In genomic region chr5:28370836-28371235, GRCm38 (mm10) we compare ENCODE assay signal across 26 mouse cellular contexts. TPM values are rescaled to one million over a fixed set of nuclear protein-coding genes. Genes with fewer than 3 reads are reported as not detected.
DNase-seq lines count a peak whose midpoint lies in the region; ATAC-seq lines count a peak whose summit lies in the region.
"Had no signal": no experiment of that assay in that cellular context is flagged by ENCODE, and none has a peak within 500 bp of the region (broad histone marks: within the 10 kb centered on the region; RNA-seq: fewer than 3 reads in every experiment).

No protein-coding gene starts in this region.

- H3K27me3 ChIP-seq in lung, embryonic 15.5 days: no peaks in the 10 kb centered on the region
- H3K27me3 ChIP-seq: embryonic facial prominence, embryonic 13.5 days; forebrain, embryonic 12.5 days; forebrain, embryonic 15.5 days; hindbrain, embryonic 12.5 days; hindbrain, embryonic 15.5 days had no signal

- DNase-seq in lung, postnatal 4 days: no peak
- peak; percentile 33 for DNase-seq in 416B (ENCODE audit: low read depth)
- DNase-seq in adrenal gland, postnatal 25 days: no peak
- no peak for DNase-seq in cerebellum, adult 9-10 months
- DNase-seq: adrenal gland, adult 2 months; adrenal gland, postnatal 36 days; cerebellum, adult 11 months; cerebellum, adult 2 months; cerebellum, postnatal 10 days; cerebellum, postnatal 36 days; embryo, embryonic 11 days; gastrocnemius, postnatal 10 days; gastrocnemius, postnatal 36 days; heart, adult 11 months had no signal

- H3K36me3 ChIP-seq in lung, embryonic 15.5 days: peaks cover 34% of the 10 kb centered on the region; the same call in 1 of the 2 replicates

- ATAC-seq in lung, embryonic 15.5 days (ENCODE audit: borderline replicate concordance, extremely low read depth, low FRiP score, low TSS enrichment): peak; percentile 52
- peak; percentile 61 for ATAC-seq in granulocyte monocyte progenitor cell, adult 5-6 weeks (replicated peaks; ENCODE audit: poor library complexity, severe bottlenecking)
- peak; percentile 57 for ATAC-seq in megakaryocyte, adult 5-6 weeks (ENCODE audit: poor library complexity, severe bottlenecking)
- ATAC-seq: CD4-positive, CD25-positive, alpha-beta regulatory T cell, adult 4 months; forebrain, embryonic 15.5 days had no signal

- no peak overlapping the region for H3K9ac ChIP-seq in lung, embryonic 15.5 days
- H3K9ac ChIP-seq: embryonic facial prominence, embryonic 13.5 days; forebrain, embryonic 12.5 days; forebrain, embryonic 15.5 days; hindbrain, embryonic 12.5 days; hindbrain, embryonic 15.5 days had no signal

- H3K9me3 ChIP-seq in lung, embryonic 15.5 days: no peaks in the 10 kb centered on the region
- H3K9me3 ChIP-seq: embryonic facial prominence, embryonic 10.5 days; embryonic facial prominence, embryonic 13.5 days; forebrain, embryonic 12.5 days; forebrain, embryonic 15.5 days; hindbrain, embryonic 12.5 days; hindbrain, embryonic 15.5 days had no signal

- H3K4me1 ChIP-seq in lung, embryonic 15.5 days: 0 out of 2 replicates have a peak, but pooled peaks cover 2% of the 10 kb centered on the region
- H3K4me1 ChIP-seq: embryonic facial prominence, embryonic 10.5 days had no signal

- H3K27ac ChIP-seq in lung, embryonic 15.5 days: peak overlapping the region; percentile 38
- H3K27ac ChIP-seq: embryonic facial prominence, embryonic 10.5 days; embryonic facial prominence, embryonic 13.5 days; forebrain, embryonic 12.5 days; forebrain, embryonic 15.5 days; hindbrain, embryonic 12.5 days; hindbrain, embryonic 15.5 days had no signal

- no peak overlapping the region for H3K4me2 ChIP-seq in lung, embryonic 15.5 days
- H3K4me2 ChIP-seq: embryonic facial prominence, embryonic 13.5 days; forebrain, embryonic 12.5 days; forebrain, embryonic 15.5 days; heart, embryonic 11.5 days; hindbrain, embryonic 12.5 days; hindbrain, embryonic 15.5 days had no signal

- no peak overlapping the region for H3K4me3 ChIP-seq in lung, embryonic 15.5 days
- H3K4me3 ChIP-seq: embryonic facial prominence, embryonic 10.5 days; embryonic facial prominence, embryonic 13.5 days; erythroblast, embryonic 14.5 days; forebrain, embryonic 12.5 days; forebrain, embryonic 15.5 days; hindbrain, embryonic 12.5 days; hindbrain, embryonic 15.5 days had no signal

RNA-seq across cellular contexts. Expression of gene Rbm33, which starts 53.9 kb away (rescaled TPM):
- polyA plus RNA-seq in lung, embryonic 15.5 days (2015; fragmentation: Nextera tagmentation; extraction: Ambion mirVana): 13.3 and 13.9 TPM in 2 replicates
- total RNA-seq in granulocyte monocyte progenitor cell, adult 5-6 weeks (2014; fragmentation: Nextera tagmentation): 40.5 and 49.1 TPM in 2 replicates
- total RNA-seq in granulocyte monocyte progenitor cell, adult 5-6 weeks (2017): 30.6 and 36.8 TPM in 2 replicates
- 34.8 and 41.7 TPM in 2 replicates for total RNA-seq in megakaryocyte, adult 5-6 weeks (2015)
- 45.1 and 53.9 TPM in 2 replicates for total RNA-seq in megakaryocyte, adult 5-6 weeks (2017)
- 43.4 and 54.4 TPM in 2 replicates for total RNA-seq in adrenal gland, postnatal 25 days (2021)
